Mouse (Mus musculus) G1E (cell line): Measurements from ENCODE around the gene Lrrfip1.

Source experiments
- CTCF ChIP-seq: IDR thresholded peaks from 2 replicates; pipeline ENCODE4 v1.5.1; 2012; ENCODE audit warnings: low read depth, low read length, inconsistent platforms, mixed read lengths
- GATA1 ChIP-seq: IDR thresholded peaks from 2 replicates; pipeline ENCODE4 v1.6.1; 2012; ENCODE audit warnings: borderline replicate concordance, low read length, inconsistent platforms, mixed read lengths
- GATA2 ChIP-seq: IDR thresholded peaks from 2 replicates; pipeline ENCODE4 v1.6.1; 2012; ENCODE audit warnings: low read depth, low read length, inconsistent platforms, borderline replicate concordance
- POLR2AphosphoS5 ChIP-seq: IDR thresholded peaks from 2 replicates; pipeline ENCODE4 v1.6.1; 2012; ENCODE audit warnings: low read depth, low read length, inconsistent platforms; ENCODE audit not compliant: insufficient replicate concordance
- TAL1 ChIP-seq: conservative IDR thresholded peaks from 2 replicates; pipeline ENCODE4 v1.6.1; 2012; ENCODE audit warnings: low read depth, low read length, inconsistent platforms, mixed read lengths

DNA sequence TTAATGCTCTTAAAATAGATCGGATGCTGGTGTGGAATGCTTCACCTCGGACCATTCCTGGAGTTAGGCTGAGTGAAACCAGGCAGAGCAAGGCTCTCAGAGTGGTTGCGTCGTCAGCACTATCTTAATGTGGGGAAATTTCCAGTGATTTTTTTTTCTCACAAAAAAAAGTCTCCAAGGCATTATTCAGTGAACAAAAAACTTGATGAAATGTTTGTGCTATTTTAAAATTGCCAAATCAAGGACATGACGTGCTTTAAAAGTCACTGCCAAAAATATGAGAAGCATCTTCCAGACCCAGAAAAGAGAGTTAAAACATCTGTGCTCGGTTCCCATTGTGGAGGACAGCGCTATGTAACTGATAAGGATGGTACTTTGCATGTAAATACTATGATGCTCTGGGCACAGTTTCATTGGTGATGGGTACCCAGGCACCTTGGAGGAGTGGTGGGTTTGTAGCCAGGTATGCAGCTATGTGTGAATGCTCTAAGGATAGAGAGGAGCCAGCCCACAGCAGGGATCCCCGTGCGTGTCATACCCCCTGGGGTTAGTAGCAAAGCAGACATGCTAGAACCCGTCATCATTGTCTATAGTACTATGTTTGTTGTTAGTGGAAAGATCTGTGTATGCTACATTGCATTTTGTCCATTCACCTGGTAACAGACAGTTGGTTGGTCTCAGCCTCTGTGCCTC lies 17.8 kb upstream of the Lrrfip1 start:
- no peak for TF ChIP-seq CTCF
- no peak for TF ChIP-seq GATA1
- no peak for TF ChIP-seq TAL1
- TF ChIP-seq POLR2AphosphoS5 = no peak
- TF ChIP-seq GATA2 = no peak
